Comparison of ENCODE assay signal across 15 mouse cellular contexts in genomic region chr8:48793729-48794128, GRCm38 (mm10). TPM values are rescaled to one million over a fixed set of nuclear protein-coding genes. Genes with fewer than 3 reads are reported as not detected.
"Had no signal": no experiment of that assay in that cellular context is flagged by ENCODE, and none has a peak within 500 bp of the region (broad histone marks: within the 10 kb centered on the region; RNA-seq: fewer than 3 reads in every experiment).

No protein-coding gene starts in this region.

- H3K4me1 ChIP-seq: kidney, embryonic 15.5 days; liver, embryonic 15.5 days had no signal

- DNase-seq: kidney, adult 2 months; kidney, postnatal 14 days; left cerebral cortex, postnatal 4 days; lung, embryonic 14.5 days; lung, postnatal 10 days; lung, postnatal 4 days; retina, postnatal 1 day; right cerebral cortex, postnatal 14 days; thymus, postnatal 4 days had no signal

- H3K27me3 ChIP-seq: kidney, embryonic 15.5 days; limb, embryonic 15.5 days; liver, embryonic 15.5 days had no signal

- H3K36me3 ChIP-seq: kidney, embryonic 15.5 days; limb, embryonic 15.5 days; liver, embryonic 15.5 days; midbrain, embryonic 10.5 days had no signal

- H3K4me2 ChIP-seq: kidney, embryonic 15.5 days; limb, embryonic 15.5 days; liver, embryonic 15.5 days; lung, embryonic 14.5 days had no signal

- H3K9ac ChIP-seq: kidney, embryonic 15.5 days; limb, embryonic 15.5 days; liver, embryonic 15.5 days; lung, embryonic 14.5 days had no signal

- H3K27ac ChIP-seq: kidney, embryonic 15.5 days; liver, embryonic 15.5 days; midbrain, embryonic 10.5 days had no signal

- H3K4me3 ChIP-seq: kidney, embryonic 15.5 days; limb, embryonic 15.5 days; liver, embryonic 15.5 days; midbrain, embryonic 10.5 days; myocyte had no signal

- H3K9me3 ChIP-seq: kidney, embryonic 15.5 days; limb, embryonic 15.5 days; liver, embryonic 15.5 days; midbrain, embryonic 10.5 days had no signal

RNA-seq across cellular contexts. Expression of gene Tenm3, which starts 50.0 kb away (rescaled TPM):
- total RNA-seq: megakaryocyte, adult 5-6 weeks had no signal
